Mouse (Mus musculus) spleen, postnatal 36 days (tissue): ENCODE data around the gene Gm10229.
"Not testable (repeated sequence)": the region's sequence is repeated elsewhere in the genome, so short reads cannot be mapped to it uniquely, and the experiment has no call there.

ENCODE experiments used
- DNase-seq, 2 experiments: peaks; one replicate each; pipeline ENCODE4 v3.0.0; 2022; ENCODE audit warnings: low spot score in 2 of 2, mixed read lengths in 1 of 2

The Gm10229 gene

DNA sequence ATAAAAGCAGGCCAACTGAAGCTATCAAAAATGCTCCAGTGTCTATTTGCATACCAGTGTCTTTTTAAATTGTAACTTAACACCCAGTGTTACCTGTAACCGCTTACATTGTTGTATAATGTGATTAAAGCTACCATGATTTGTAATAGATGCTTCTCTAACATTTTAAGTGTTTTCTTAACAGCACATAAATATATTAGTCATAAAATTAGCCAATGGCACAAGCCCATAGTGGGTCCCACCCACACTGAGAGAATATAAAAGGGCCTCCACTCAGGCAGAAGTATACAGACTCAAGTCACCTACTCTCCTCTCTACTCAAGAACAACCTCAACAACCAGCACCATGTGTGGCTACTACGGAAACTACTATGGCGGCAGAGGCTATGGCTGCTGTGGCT lies at the start of gene Gm10229:
TSS of gene Gm10229 (plus strand) at position 301 of the 400 bp plus-strand sequence.
- DNase-seq = not testable (repeated sequence)

DNA sequence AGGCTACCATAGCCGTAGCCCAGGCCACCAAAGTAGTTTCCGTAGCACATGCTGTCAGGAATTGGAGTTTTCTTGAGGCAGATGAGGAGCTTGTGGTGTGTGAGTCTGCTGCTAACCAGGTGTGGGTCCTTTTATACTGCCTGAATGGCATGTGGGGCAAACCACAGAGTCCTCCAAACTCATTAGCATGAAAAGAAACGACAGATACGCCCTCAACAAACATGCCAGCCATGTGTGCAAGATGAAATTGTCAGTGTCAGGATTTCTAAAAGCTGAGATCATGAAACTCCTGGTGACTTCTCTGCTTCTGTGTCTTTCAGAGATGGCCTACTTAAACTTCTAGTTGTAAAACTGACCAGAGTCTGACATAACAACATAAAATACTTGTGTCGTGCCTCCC lies 4.4 kb upstream of the Gm10229 start, which contains the start of gene Krtap22-2:
TSS of gene Krtap22-2 (minus strand) at position 101 of the 400 bp plus-strand sequence.
- no peak for DNase-seq

DNA sequence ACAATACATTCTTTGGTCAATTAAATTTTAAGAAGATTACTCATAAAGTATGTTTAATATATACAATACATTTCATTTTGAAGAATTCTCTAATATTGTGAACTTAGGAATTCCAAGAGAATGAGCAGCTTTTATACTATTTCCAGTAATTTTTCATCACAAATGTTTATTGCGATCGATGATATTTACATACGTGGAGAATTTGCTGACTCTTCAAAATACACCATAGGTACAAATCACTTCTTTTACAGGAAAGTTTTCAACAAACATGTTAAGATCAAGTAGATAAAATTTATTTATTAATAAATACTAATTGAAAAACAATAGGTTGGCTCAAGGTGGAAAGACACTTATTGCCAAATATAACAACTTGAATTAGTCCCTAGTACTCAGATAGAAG lies 1.1 kb upstream of the Gm10229 start:
- DNase-seq = no peak

DNA sequence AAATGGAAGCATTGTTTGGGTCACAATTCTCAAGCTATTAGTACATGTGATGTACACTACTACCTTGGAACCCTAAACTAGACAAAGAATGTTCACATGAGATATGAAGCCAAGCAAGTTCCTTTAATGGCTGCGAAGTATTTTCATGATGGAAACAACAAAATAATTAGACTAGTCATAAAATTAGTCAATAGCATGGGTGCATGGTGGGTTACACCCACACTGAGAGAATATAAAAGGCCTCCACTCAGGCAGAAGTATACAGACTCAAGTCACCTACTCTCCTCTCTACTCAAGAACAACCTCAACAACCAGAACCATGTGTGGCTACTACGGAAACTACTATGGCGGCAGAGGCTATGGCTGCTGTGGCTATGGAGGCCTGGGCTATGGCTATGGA lies 16.3 kb downstream of the Gm10229 start, which contains the start of gene Krtap6-1:
TSS of gene Krtap6-1 (plus strand) at position 301 of the 400 bp plus-strand sequence.
- not testable (repeated sequence) for DNase-seq

DNA sequence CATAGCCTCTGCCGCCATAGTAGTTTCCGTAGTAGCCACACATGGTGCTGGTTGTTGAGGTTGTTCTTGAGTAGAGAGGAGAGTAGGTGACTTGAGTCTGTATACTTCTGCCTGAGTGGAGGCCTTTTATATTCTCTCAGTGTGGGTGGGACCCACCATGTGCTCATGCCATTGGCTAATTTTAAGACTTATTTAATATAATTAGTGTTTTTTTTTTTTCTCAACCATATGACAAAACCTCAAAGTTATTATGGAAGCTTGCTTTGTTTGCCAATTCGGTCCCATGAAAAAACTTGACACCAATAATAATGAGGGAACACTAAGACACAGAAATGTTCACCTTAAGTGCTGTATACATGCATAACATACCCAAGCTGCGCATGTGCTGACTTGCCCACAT lies 26.3 kb downstream of the Gm10229 start, which contains the start of gene Gm10228:
TSS of gene Gm10228 (minus strand) at position 101 of the 400 bp plus-strand sequence.
- DNase-seq = not testable (repeated sequence)

DNA sequence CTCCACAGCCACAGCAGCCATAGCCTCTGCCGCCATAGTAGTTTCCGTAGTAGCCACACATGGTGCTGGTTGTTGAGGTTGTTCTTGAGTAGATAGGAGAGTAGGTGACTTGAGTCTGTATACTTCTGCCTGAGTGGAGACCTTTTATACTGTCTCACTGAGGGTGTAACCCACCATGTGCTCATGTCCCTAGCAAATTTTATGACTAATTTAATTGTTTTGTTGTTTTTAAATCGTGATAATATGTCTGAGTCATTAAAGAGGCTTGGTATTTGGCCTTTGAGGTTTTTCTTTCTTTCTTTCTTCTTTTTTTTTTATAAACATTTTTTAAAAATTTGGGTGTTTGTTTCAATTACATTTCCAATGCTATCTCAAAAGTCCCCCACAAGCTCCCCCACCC lies 32.7 kb downstream of the Gm10229 start, which contains the start of gene Krtap6-5:
TSS of gene Krtap6-5 (minus strand) at position 101 of the 400 bp plus-strand sequence.
- DNase-seq = no peak

DNA sequence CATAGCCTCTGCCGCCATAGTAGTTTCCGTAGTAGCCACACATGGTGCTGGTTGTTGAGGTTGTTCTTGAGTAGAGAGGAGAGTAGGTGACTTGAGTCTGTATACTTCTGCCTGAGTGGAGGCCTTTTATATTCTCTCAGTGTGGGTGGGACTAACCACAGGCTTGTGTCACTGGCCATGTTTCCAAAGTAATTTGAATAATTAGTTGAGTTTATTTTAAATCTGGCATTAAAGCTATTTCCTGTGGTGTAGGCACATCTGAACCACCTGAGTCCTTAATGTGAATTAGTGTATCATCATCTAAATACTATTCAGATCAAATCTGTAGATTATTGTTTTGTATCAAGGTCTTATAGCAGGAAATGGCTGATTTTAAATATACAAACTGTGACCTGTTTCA lies 48.8 kb downstream of the Gm10229 start, which contains the start of gene 1110025L11Rik:
TSS of gene 1110025L11Rik (minus strand) at position 101 of the 400 bp plus-strand sequence.
- not testable (repeated sequence) for DNase-seq
